Mouse (Mus musculus): ENCODE results near the gene Trnp1. TPM values are rescaled to one million over a fixed set of nuclear protein-coding genes. Genes with fewer than 3 reads are reported as not detected.

The Trnp1 gene
- total and polyA plus RNA-seq, 3 experiments = 1.6 TPM; not detected in 1

DNA sequence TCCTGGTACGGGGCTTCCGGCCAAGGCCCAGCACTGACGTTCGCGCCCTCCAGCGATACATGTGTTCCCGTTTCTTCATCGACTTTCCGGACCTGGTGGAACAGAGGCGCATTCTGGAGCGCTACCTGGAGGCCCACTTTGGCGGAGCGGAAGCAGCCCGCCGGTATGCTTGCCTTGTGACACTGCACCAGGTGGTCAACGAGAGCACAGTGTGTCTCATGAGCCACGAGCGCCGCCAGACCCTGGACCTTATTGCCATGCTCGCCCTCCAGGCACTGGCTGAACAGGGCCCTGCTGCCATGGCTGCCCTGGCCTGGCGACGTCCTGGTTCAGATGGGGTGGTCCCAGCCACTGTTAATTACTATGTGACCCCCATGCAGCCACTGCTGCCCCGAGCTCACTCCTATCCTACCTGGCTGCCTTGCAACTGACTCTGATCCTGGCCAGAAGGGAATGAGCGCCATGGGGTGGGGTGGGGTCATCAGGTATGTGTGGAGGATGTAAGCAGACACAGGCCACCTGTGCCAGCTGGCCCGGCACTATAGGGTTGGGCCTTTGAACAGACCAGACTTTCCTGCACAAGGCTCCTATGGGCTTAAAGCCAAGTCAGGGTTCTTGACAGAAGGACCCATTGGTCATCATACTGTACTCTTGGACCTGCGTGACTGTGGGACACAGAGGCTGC lies 11.5 kb downstream of the Trnp1 start:
- Histone ChIP-seq H3K9ac (ENCODE audit: control insufficient read depth, low read depth, low read length, poor library complexity, severe bottlenecking) (no peak overlapping the region), H3K4me1 (ENCODE audit: control insufficient read depth in 1 of 2, insufficient read depth in 2 of 2, low read length in 2 of 2) (peaks cover 0 to 9% of the 10 kb centered on the region in 2 experiments; a peak in 1 of 4 replicates), H3K4me3 (ENCODE audit: control insufficient read depth in 1 of 2, insufficient read depth in 1 of 2, low read depth in 2 of 2, low read length in 2 of 2) (no peak overlapping the region), H3K27me3 (ENCODE audit: control insufficient read depth in 1 of 2, insufficient read depth in 2 of 2, low read length in 2 of 2) (no peaks in the 10 kb centered on the region), H3K79me2 (ENCODE audit: control insufficient read depth, insufficient read depth, low read length, poor library complexity) (no peaks in the 10 kb centered on the region), H3K36me3 (ENCODE audit: control insufficient read depth in 1 of 2, insufficient read depth in 2 of 2, low read length in 2 of 2) (no peaks in the 10 kb centered on the region), H3K9me3 (replicated peaks; ENCODE audit: insufficient read depth, low read length) (no peaks in the 10 kb centered on the region), H3K27ac (ENCODE audit: control insufficient read depth, low read depth, low read length) (no peak overlapping the region)
- no peak for DNase-seq (ENCODE audit: low read depth, low spot score)
- TF ChIP-seq ELF1 (IDR thresholded peaks at IDR 0.05; ENCODE audit: low read depth, low read length) (no peak), ETS1 (IDR thresholded peaks at IDR 0.05; ENCODE audit: low read depth, low read length) (no peak), HCFC1 (IDR thresholded peaks at IDR 0.05; ENCODE audit: low read depth, low read length) (no peak), USF2 (IDR thresholded peaks at IDR 0.05; ENCODE audit: borderline replicate concordance in 1 of 2, insufficient read depth in 1 of 2, low read depth in 1 of 2, low read length in 2 of 2) (no peak), JUND (IDR thresholded peaks at IDR 0.05; ENCODE audit: low read depth, low read length) (no peak), UBTF (IDR thresholded peaks at IDR 0.05; ENCODE audit: borderline replicate concordance, insufficient read depth, low read depth, low read length) (no peak), RAD21 (IDR thresholded peaks at IDR 0.05; ENCODE audit: low read depth, low read length) (no peak), GATA1 (IDR thresholded peaks at IDR 0.05; ENCODE audit: low read depth, low read length) (no peak), SIN3A (IDR thresholded peaks at IDR 0.05; ENCODE audit: low read length) (no peak), TAL1 (IDR thresholded peaks at IDR 0.05; ENCODE audit: low read length) (no peak), ZMIZ1 (IDR thresholded peaks at IDR 0.05; ENCODE audit: low read depth, low read length) (no peak), RCOR1 (IDR thresholded peaks at IDR 0.05; ENCODE audit: low read depth, low read length) (no peak), EP300 (IDR thresholded peaks at IDR 0.05; ENCODE audit: low read depth in 1 of 2, low read length in 2 of 2) (no peak), CHD2 (IDR thresholded peaks at IDR 0.05; ENCODE audit: low read length) (no peak), MAZ (IDR thresholded peaks at IDR 0.05; ENCODE audit: low read depth, low read length) (no peak), MXI1 (IDR thresholded peaks at IDR 0.05; ENCODE audit: low read depth, low read length) (no peak), TCF12 (IDR thresholded peaks at IDR 0.05; ENCODE audit: low read depth, low read length) (no peak), ZNF384 (IDR thresholded peaks at IDR 0.05; ENCODE audit: low read depth, low read length) (no peak), MEF2A (IDR thresholded peaks at IDR 0.05; ENCODE audit: extremely low read depth, insufficient replicate concordance, low read depth, low read length, poor library complexity, severe bottlenecking) (no peak), NRF1 (IDR thresholded peaks at IDR 0.05; ENCODE audit: insufficient read depth, low read depth, low read length, poor library complexity, severe bottlenecking) (no peak)

All from MEL (cell line).